Mouse (Mus musculus) kidney, embryonic 16.5 days (tissue): ENCODE measurements around the gene Atp13a5. TPM values are rescaled to one million over a fixed set of nuclear protein-coding genes. Genes with fewer than 3 reads are reported as not detected.

Source experiments
- polyA plus RNA-seq: library from polyadenylated mRNA; unstranded; fragments of >200 nt; fragmentation: Nextera tagmentation; extraction: Ambion mirVana; gene quantifications from 2 replicates; pipeline ENCODE4 v1.2.1, GENCODE M21; 2015

Gene Atp13a5
- polyA plus RNA-seq, 1 experiment from 2014 or later: not detected

Other genes starting within 250 kb of the Atp13a5 start
- gene Hrasls, start 169.0 kb downstream of the Atp13a5 start, polyA plus RNA-seq: 0.14 and 0.28 TPM in 2 replicates
- gene Atp13a4, start 166.1 kb upstream of the Atp13a5 start, polyA plus RNA-seq: 3.4 and 4.9 TPM in 2 replicates
- 33.1 and 34.3 TPM in 2 replicates for gene Opa1, start 200.6 kb upstream of the Atp13a5 start, polyA plus RNA-seq